Mouse (Mus musculus): ENCODE measurements around the gene Fgfr2.
A peak's percentile ranks its signal among the peaks of the same experiment; 100 is the strongest.

Gene Fgfr2

GRCm38 (mm10) chr7:130801811-130802210, 2321.3 kb downstream of the Fgfr2 start:
- no peak for DNase-seq

- no peak for DNase-seq
Observed at GRCm38 (mm10) chr7:130800681-130801080, 2322.5 kb downstream of the Fgfr2 start.

DNA sequence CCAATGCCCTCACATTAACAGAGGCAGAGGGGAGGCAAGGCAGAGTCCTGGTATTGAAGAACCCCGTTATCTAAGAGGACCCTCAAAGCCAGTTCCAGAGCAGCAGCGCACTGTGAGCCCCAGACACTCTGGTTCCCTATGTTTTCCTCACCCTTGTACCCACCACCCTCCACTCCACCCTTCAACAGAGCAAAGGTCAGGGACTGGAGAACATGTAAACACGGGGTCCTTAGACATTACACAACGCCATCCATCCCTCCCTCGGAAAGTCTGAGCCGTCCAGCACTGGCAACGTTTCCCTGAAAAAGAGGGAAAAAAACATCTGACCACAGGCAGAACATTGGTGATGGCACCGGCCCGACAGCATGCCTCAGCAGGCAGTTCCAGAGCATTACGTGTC, 2323.7 kb downstream of the Fgfr2 start:
- DNase-seq: no peak

DNA sequence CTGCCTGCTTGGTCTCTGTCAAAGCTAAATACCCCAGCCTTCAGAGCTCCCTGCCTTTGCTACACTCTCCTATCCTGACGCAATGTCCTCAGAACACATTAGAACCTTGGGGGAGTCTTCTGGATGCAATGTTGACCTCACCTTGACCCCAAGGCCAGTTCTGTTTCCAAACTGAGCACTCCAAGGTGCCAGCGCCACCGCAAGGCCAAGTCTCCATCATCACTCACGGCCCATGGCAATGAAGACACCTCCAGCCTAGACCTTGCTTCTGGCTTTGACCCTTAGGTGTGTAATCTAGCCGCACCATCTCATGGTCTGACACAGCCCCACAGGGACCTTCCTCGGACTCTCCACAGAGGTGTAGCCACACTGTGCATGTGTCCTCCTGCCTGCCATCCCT, 2325.6 kb downstream of the Fgfr2 start:
- DNase-seq: no peak

DNA sequence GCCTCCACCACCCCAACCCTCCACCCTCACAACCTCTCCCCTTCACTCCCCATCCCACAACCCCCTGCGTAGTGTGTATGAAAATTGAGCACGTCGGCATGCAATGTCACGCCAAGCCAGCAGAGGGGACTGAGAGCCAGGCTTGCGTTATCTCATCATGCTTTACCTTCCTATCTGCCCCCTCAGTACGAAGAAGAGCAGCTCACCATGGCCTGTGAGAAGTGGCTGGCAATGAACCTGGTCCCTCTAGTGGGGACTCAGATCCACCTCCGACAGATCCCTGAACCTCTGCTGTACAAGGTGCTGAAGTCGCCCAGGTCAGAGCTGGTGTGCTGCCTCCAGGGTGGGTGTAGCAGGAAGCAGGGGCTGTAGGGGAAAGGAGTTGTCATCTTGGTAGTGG, 2326.4 kb downstream of the Fgfr2 start:
- DNase-seq: no peak

DNA sequence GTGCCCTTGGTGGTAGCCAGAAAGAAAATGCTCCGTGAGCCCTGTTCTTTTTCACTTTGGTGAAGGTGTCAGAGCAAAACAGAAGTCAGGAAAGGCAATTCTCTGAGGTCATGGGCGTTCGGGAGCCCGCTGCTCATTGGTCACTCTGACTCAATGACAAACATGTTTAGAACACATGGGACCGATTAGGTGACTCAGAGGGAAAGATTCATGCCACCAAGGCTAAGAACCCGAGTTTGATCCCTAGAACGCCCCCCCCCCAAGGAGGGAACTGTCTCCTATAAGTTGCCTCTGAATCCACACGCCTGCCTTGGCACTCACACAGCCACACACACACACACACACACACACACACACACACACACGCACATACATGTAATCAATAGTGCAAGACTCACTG, 2329.5 kb downstream of the Fgfr2 start:
- DNase-seq: no peak

DNA sequence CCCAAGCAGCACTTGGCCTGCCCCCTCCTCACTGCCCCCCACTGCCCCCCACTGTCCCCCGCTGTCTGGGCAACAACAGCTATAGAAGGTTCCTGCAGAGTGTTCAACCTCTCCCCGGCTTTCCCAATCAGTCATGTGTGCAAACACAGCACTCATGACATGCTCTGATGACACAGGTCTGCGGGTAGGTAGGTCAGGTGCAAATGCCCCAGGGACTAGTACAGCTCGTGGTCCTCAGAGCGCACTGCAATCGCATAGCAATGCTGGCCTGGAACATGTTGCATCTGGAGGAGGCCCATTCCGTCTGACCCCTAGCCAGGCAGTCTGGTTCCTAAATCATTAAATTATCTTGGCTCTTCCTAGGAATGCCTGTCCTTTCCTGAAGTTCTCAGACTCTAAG, 2333.7 kb downstream of the Fgfr2 start:
- no peak for DNase-seq

DNA sequence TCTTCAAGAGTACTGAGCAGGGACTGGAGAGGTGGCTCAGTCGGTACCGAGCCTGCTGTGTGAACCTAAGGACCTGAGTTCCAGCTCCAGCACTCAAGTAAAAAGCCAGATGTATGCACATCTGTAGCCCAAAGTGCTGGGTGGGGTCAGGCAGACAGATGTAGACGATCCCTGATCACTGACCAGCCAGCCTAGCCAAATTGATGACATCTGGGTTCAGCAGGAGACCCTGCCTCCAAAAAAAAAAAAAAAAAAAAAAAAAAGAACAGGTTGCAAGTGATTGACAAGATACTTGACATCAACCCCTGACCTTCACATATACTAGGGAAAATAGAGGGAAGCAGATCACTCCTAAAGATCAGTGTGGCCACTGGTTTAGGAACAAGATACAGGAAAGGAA, 2334.2 kb downstream of the Fgfr2 start:
- no peak for DNase-seq

GRCm38 (mm10) chr7:130787537-130787936, 2335.6 kb downstream of the Fgfr2 start:
- DNase-seq: no peak

DNA sequence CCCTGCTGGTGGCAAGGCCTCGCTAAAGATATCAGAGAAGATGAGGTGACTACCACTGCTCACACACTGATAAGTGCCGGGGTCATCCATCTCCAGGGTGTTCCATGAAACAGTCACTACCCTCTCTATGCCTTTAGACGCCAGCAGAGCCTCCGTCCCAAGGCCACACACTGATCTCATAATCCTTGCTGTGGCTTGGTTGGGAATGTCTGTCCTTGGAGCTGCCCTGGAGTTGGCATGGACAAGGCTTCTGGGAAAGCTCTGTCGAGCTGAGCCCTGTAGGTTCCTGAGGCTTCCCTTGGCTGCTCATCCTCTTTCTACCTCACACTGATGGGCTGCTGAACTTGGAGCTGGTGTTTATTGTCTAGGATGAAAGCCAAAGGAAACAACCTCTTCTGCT, 2336.4 kb downstream of the Fgfr2 start:
- DNase-seq: peak in 1 of 2 experiments; percentile 21

GRCm38 (mm10) chr7:130785923-130786575, 2337.1 kb downstream of the Fgfr2 start:
- DNase-seq: peak; percentile 65 to 70

- no peak for DNase-seq
Observed at GRCm38 (mm10) chr7:130782501-130783050, 2340.6 kb downstream of the Fgfr2 start.

- no peak for DNase-seq
Observed at GRCm38 (mm10) chr7:130780866-130781419, 2342.2 kb downstream of the Fgfr2 start.

GRCm38 (mm10) chr7:130773914-130774630, 2349.1 kb downstream of the Fgfr2 start, which contains the start of gene Btbd16:
TSS of gene Btbd16 (plus strand) at chr7:130774069.
- DNase-seq: no peak

DNA sequence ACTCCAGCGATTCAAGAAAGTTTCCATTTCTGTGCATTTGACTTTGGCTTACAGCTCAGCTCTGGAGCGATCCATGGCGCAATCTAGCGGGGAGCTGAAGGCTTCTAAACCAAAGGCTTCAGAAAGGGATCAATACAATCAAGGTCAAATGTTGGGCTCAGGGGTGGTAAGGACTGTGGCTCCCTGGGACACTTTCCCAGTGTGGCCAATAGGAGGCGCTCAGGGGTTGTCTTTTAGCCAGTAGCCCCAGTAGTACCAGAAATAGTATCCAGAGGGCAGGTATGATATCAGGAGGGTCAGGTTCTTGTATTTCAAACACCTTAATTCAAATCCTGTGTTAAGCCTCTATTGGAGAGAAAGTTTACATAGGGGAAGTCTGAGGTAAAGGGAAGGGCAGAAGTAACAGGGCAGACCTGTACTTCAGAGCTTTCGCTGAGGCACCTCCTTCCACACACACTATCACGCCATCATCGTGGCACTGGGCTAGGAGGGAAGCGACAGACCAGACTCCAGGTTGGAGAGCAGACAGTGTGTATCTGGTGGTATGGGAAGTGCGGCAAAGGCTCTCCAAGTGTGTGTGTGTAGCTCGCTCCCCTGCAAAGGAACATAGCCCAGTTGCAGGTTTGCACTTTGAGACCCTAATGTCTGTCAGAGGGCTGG, 2349.8 kb downstream of the Fgfr2 start:
- peak; percentile 62 to 71 for DNase-seq

- DNase-seq: peak; percentile 93 to 96
Observed at GRCm38 (mm10) chr7:130770707-130771106, 2352.4 kb downstream of the Fgfr2 start.

- no peak for DNase-seq
Observed at GRCm38 (mm10) chr7:130768151-130768550, 2355.0 kb downstream of the Fgfr2 start.

DNA sequence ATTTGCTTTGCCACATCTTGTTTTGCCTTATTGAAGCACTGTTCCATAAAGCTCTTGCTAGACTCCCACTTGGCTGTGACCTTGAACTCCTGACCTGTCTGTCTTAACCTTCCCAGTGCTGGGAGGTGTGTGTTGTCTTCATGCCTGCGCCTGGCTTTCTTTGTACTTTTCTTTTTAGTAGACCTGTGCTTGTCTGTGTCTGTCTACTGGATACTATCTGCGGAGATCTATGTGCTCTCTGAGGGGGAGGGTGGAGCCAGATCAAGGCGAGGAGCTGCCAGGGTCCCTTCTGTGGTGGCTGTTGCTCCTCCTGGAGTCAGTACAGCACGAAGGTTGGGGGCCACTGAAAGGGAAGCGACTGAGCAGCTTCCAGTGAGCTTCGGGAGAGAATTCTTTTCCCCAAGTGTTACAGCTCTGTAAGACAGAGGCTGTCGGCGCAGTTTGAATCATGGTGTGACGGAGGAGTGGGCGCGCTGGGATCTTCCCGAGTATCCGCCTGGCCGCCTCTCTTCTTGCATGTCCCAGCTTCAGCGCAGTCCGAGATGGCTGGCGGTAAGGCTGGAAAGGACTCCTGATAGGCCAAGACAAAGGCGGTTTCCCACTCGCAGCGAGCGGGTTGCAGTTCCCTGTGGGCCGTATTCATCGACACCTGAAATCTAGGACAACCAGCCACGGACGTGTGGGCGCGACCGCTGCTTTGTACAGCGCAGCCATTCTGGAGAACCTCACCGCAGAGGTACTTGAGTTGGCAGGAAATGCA, 2356.6 kb downstream of the Fgfr2 start:
- peak; percentile 53 to 55 for DNase-seq

DNA sequence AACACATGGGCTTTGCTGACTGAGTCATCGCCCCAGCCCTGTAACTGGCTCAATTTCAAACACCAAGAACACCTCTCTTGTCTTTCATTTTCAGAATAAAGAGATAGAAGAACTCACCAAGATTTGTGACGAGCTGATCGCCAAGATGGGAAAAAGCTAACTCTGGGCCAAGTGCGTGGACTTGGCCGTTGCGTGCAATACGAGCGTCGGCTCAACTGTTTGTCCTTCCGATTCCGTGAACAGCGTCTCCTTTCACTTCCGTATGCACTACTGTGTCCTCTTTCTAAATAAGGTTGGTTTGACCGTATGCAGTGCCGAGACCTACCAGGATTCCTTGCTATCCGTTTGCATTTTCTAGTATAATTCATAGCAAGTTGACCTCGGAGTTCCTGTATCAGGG, 2359.0 kb downstream of the Fgfr2 start:
- no peak for DNase-seq

DNA sequence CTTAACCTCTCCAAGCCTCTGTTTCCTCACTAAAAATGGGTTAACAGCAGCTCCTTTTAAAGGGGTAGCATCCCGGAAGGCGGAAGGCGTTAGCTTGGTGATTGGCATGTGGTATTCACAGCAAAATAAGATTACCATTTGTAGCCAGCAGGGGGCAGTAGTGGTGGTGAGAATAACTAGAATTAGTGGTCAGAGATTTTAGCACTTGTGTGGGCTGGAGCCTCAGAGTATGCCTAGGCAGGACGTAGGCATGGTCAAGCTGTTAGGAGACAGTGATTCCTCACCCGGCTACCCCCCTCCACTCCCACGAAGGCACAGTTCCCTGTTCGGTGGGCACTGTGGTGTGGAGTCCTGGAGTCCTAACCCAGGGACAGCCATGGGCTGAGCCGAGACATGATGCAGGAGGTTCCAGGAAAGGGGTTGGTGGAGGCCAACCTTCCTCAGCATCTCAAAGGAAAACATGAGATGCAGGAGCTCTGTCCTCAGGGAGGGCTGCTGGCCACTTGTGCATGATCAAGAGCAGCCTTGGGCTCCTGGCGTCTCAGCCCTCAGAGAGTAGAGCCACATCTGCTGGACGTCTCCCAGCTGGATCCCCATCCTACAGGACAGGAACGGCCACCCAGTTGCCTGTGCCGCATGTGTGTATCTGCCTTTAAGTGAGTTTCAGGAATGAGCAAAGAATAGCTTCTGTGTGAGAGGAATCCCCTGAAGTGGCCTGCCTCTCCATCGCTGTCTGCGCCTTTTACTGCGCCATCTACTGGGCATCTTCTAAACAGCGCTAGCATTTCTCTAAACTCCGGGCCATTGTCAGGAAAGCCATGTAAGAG, 2360.9 kb downstream of the Fgfr2 start:
- peak; percentile 85 to 90 for DNase-seq

DNA sequence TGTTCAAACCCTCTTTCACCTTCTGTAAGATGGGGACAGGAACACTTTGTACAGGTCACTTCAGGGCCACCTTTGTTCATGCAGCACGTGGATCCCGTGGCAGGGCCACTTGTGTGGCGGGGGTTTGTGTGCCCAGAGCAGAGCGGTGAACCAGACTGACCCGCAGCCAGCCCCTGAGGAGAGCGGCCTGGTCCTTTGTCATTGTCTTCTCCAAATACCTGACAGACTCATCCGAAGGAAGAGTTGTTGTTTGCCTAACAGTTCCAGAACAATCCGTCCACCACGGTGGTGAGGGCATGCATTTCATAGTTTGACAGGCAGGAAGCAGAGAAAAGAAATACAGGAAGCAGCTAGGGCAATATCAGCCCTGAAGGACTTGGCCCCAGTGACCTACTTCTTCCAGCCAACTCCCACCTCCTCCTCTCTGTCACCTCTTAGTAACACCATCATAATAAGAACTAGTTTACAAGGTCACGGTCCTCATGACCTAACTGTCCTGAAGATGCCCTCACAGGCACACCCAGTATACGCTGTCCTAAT, 2365.8 kb downstream of the Fgfr2 start:
- no peak for DNase-seq
